Mouse (Mus musculus) cerebral cortex, adult 2 months (tissue): Measurements from ENCODE around the gene Saal1.

Source experiments
- WGBS: fragments of 180-500 bp; shearing (Covaris S2); methylation state at CpG from one replicate; pipeline ENCODE4 v1.1.7; 2018; 5-methylcytosine and 5-hydroxymethylcytosine counted together

Saal1 gene

DNA sequence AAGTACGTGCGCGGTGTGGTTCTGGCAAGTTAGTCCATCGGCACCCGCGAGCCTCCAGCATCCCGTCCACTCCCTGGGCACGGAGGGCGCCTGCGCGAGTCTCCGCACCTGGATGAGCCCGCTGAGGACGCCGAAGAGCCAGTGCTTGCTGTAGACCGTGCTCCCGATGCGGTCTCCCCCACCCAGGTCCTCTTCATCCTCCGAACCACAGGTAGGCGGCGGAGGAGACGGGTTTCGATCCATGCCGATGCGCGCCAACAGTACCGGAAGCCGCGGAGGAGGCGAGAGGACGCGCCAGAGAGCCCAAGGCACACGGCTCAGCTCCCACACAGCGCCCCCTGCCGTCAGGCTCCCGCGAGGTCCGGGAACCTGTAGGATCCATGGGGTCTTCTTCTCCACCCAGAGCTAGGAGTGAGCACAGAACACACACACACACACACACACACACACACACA lies at the start of gene Saal1:
TSS of gene Saal1 (minus strand) at position 291 of the 455 bp plus-strand sequence.
- WGBS, result under 1% methylated on average over 38 of the region's 38 CpGs

DNA sequence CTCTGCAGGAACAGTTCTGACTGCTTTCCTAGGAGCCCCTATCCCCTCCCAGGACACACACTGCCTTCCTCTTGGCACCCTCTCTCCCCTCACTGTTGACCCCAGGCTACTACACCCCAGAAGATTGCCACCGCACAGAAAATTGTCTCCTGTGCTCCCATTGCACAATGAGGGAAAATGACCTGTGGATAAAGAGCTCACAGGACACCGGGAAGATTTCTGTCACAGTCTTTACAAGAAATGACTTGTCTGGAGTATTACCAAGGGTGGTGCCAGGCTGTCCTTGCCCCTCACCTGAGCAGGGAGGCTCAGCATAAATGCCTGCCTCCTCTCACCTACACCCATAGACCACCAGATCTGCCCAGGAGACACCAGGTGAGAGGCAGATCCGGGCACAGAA lies 41.0 kb upstream of the Saal1 start, which contains the start of gene Saa2:
TSS of gene Saa2 (plus strand) at position 301 of the 400 bp plus-strand sequence.
- 75% methylated on average over 3 of the region's 3 CpGs for WGBS

DNA sequence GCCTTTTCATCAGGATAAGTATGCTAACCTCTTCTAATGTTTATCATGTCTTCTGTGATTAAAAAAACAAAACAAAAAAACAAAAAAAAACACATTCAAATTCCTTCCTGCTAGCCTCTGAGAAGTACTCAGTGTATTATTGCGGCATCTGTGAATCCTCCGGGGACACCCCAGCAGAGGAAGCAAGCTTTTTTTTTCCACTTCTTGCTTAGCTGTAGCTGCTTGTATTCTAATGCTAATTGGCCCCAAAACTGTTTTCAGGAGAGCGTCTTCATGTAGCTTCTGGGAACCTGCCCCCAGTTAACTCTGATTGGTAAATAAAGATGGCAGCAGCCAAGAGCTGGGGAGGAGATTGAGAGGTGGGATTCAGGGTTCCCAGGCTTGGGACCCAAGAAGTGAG lies 38.0 kb upstream of the Saal1 start:
- WGBS, result 54% methylated on average over 3 of the region's 3 CpGs

DNA sequence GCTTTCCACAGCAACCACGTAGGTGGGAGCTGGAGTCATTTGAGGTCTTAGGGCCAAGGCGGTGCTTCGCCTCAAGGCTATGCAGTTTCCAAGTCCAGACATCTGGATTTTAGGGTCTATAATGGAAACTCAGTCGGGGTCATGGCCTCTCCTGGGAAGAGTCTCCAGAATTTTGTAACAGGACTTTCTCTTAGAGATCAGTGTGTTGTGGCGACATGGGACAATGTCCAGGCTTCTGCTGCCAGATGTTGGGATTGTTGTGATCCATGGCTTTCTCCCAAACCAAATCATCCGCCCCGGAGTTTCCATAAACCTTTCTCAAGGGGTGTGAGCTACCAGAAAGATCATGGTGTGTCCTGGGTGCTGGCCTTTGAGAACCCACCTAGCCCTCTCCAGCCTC lies 35.9 kb upstream of the Saal1 start:
- 90% methylated on average over 7 of the region's 7 CpGs for WGBS

DNA sequence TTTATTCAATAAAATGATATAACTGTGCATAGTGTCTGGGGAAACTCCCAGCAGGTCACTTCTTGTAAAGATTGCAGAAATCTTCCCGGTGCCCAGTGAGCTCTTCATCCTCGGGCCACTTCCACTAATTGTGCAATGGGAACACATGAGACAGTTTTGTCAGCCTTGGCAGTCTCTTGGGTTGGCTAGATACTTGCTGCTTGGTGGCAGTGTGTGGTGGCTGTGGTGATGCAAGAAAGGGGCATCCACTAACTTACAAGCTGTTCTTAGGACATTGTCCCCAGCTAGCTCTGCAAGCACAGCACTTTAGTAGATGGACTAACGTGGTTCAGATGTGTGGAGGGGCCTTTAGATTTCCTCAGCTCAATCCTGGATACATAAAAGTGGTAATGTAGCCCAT lies 35.3 kb upstream of the Saal1 start:
- 76% methylated on average over 3 of the region's 3 CpGs for WGBS

DNA sequence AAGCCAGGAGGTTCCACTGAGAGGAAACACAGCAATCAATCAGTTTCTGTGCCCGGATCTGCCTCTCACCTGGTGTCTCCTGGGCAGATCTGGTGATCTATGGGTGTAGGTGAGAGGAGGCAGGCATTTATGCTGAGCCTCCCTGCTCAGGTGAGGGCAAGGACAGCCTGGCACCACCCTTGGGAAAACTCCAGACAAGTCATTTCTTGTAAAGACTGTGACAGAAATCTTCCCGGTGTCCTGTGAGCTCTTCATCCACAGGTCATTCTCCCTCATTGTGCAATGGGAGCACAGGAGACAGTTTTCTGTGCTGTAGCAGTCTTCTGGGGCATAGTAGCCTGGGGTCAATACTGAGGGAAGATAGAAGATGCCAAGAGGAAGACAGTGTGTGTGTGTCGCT lies 32.4 kb upstream of the Saal1 start, which contains the start of gene Saa1:
TSS of gene Saa1 (minus strand) at position 101 of the 400 bp plus-strand sequence.
- WGBS, result 81% methylated on average over 3 of the region's 3 CpGs

DNA sequence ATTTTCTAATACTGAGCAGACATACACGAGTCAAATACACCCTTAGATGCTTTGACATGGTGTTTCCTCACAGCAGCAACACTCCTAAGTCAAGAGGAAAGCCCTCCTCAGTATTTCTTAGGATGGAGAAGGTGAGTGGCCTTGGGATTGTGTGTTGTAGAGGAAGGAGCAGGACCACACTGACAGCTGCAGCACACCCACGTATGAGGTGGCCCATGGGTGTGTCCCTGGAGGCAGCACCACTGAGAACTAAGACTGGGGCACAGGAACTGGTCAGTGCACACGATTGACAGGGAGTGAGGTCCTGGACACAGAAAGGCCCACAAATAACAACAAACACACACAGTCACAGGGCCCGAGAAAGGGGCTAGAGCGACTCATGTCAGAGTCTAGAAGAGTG lies 29.6 kb upstream of the Saal1 start:
- WGBS, result 81% methylated on average over 5 of the region's 5 CpGs

DNA sequence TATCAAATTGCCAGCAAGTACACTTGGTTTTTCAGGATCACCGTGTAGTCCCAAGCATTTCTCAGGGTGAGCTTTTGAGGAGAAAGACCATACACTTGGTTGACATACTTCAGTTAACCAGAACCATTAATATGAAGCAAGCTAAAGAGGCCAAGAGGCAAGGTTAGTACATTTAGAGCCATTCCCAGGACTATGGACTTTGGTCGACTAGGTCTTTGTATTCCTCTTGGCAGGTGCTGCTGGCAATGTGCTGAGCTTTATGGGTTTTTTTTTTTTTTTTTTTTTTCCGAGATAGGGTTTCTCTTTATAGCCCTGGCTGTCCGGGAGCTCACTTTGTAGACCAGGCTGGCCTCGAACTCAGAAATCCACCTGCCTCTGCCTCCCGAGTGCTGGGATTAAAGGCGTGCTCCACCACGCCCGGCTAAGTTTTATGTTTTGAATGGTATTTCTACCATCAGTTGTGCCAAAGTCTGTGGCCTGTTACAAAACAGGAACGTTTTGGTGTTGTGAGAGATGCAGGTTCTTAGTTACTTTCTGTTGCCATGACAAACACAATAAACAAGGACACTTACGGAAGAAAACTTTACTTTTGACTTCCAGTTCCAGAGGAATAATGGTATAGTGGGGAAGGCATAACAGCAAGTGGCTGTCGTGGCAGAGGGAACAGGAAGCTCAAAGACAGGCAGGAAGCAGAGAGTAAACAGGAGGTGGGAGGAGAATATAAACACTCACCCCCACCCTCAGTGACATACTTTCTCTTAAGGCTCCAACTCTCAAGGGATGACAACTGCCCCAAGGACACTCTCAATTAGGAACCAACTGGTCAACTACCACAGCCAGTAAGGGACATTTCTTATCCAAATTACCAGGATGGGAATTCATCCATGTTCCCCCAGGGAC lies 28.3 kb upstream of the Saal1 start:
- WGBS, result 81% methylated on average over 12 of the region's 12 CpGs

DNA sequence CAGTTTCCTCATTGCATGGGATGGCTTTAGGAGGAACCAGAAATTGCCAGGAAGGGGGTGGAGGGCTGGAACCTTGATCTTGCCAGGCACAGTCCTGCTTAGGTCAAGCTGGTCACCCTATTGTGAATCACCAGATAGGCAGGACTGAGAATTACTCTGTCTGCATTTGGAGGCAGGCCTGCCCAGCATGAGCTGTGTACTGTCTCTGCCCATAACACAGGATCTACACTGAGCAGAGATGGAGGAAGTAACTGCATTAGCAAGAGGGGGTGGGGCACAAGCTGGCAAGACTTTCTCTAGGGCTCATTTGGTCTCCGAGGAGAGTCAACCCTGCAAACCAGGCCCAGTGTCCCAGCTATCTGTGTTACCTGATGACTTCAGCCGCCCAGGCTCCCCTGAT lies 24.5 kb upstream of the Saal1 start:
- WGBS, result 86% methylated on average over 2 of the region's 2 CpGs

DNA sequence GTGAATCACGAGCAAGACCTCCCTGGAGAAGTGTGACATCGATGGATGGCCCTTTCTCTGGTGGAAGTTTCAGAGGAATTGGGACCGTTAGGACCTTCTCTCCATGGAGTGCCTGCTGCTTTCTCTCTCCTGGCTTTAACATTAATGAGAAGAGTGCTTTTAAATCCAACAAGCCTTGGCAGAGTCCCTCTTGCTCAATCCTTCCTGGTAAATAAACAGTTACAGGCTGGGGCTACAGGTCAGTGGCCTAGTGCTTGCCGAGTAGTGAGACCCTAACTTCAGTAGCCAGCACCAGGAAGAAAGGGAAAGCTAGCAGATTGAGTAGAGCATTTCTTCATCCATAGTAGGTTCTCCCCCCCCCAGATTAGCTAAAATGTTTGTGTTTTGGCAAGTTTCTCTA lies 22.0 kb upstream of the Saal1 start, which contains the start of gene Saa4:
TSS of gene Saa4 (minus strand) at position 146 of the 400 bp plus-strand sequence.
- 93% methylated on average over 4 of the region's 4 CpGs for WGBS

DNA sequence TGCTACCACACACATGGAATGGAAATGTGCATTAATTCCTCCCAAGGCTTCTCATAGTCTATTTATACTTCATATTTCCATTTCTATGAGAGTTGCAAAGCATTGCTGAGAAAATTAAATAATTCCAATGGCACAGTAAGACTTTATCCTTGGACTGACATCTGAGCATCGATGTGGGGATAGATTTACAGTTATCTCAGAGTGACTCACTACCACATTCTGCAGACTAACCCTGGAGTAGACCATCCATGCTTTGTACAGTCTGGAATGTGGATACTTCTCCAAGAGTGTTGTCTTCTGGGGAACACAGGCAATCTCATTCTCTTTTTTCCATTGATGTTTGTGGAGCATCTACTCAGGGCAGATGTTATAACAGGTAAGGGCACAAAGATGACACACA lies 17.1 kb upstream of the Saal1 start:
- WGBS, result 43% methylated on average over 1 of the region's 1 CpGs

DNA sequence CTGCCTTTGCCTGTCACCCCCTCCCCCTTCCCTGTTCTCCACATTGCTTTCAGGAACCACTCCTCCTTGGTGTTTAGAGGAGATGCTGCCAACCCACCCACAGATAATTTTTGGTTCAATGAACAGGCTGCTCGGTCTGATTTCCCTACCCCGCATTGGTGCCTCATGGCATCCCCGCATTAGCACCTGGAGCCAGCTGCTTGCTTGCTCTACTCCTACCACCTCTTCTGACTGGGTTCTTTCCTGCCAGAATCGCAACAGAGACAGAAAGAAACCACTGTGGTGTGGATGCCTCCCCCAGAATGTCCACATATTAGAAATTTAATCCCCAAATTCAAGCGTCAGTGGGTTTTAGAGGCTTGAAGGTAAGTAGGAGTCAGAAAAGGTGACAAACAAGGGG lies 13.9 kb upstream of the Saal1 start:
- 53% methylated on average over 5 of the region's 5 CpGs for whole genome bisulfite sequencing

DNA sequence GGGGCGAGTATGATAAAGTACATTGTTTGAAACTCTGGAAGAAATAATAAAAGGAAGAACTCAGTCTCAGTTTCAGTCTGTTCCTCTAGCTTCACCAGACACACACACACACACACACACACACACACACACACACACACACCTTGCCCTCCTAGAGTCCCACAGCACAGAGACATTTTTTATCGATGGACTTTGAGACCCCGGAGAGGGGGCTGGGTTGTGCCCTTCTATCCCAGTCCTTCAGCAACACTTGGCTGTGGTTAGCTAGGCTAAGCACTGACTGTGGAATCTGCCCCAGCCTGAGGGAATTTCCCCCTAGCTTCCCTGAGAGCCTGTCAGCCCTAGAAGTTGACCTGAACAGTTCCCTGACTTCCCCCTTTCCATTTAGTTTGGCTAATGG lies 13.4 kb upstream of the Saal1 start:
- 87% methylated on average over 3 of the region's 3 CpGs for WGBS

DNA sequence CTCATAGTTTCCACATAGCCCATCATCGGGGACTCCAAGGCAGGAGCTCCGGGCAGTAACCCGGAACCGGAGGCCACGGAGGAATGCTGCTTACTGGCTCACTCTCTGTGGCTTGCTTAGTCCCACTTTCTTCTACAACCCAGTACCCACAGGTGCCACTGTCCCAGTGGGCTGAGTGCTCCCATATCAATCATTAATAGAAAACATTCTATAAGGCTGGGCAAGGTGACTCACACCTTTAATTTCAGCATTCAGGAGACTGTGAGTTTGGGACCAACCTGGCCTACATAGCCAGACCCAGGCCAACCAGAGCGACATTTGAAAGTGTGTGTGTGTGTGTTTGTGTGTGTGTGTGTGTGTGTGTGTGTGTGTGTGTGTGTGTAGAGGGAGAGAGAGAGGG lies 12.9 kb upstream of the Saal1 start:
- WGBS, result 96% methylated on average over 6 of the region's 6 CpGs

DNA sequence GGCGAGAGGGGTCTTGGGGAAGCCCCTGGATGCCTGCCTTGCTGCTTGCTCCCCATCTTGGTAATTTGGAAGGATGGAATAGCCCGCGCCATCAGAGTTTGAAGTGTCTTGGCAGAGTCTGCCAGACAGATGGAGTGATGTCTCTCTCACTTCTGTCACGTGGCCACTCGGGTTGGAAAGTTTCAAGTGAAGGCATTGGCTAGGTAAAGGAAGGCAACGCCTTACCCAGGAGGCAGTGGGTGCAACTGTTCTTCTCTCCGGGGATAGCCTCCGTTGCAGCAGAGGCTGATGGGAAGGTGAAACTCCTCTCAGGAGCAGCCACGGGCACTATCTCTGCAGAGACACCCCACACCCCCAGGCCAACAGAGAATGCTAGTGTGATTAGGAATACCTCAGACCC lies 10.0 kb upstream of the Saal1 start:
- 52% methylated on average over 9 of the region's 9 CpGs for WGBS

DNA sequence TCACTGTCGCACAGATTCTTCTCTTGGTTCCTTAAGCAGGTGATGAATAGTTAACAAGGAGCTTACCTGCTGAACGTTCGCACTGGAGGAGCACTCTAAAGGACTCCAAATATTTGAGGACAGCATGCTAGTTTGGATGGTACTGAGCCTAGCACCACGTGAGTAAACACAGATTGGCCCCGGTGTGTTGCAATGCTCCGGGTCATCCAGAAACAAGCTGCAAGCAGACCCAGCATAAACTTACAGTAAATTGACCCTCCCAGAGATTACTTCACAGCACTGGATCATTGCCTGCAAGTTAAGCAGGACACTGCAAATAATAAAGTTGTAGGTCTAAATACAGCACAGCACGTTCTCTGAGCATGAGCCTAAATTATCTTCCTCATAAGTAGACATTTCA lies 9.0 kb upstream of the Saal1 start:
- 58% methylated on average over 7 of the region's 7 CpGs for WGBS

DNA sequence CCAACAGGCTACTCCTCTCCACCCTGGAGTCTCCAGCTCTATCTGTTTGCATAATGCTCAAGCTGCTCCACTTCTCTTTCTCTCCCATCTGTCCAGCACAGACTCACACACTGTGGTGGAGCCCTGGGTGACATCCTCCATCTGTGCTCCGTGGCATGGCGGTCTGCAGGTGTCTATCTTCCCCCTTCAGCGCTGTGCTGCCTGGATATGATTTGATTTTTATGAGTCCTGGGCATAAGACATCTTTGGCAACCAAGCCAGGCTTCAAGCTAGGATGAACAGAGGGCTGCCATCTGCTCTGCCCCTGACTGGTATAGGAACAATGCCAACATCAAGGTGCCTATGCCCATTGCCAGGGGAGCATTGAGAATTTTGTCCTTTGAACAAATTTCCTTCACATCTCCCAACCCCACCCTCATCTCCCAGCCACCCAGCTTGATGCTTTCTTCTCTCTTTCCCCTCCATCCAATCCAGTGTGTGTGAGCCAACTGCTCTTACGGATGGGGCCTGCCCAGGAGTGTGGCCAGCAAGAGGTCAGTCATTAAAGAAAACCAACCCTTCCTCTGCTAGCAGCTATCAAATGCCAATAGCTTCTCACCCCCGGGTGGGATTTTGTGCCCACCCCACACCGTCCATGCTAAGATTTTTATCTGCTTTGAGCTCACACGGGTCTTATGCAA lies 8.3 kb upstream of the Saal1 start:
- 67% methylated on average over 7 of the region's 7 CpGs for WGBS

DNA sequence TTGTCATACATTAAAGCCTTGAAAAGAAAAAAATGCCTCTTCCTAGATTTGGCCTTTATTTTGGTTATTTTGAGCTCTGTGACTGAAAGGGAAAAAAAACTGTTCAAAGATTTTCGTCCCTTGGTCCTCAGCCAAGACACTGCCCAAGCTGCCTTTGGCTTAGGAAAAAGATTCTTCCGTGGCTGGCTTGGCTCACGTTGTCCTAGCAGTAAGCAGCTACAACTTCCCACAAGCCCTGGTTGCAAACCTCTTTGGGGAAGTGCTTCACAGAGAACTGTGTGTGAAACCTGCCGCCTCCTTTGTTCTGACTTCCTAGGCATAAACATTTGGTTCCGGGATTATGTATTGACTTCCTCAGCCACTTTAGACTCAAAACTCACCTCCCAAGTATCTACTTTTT lies 6.4 kb upstream of the Saal1 start:
- WGBS, result 20% methylated on average over 5 of the region's 5 CpGs

DNA sequence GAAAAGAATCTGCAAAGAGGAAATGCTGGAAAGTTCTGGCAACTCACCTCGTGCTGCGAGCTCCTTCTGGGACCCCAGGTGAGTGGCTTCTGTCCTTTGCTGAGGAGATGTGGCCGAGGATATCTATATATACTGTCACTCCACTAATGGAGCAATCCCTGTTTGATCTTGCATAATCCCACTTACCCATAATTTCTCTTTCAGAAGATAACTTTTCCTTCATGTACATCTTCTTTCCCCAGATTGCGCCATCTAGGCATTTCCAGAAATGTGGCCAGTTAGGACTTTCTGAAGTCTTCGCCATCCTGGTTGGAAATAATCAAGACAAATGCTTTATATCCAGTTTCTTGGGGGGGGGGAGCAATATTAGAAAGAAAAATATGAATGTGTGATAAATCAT lies 5.1 kb upstream of the Saal1 start, which contains the start of gene Saa3:
TSS of gene Saa3 (minus strand) at position 101 of the 400 bp plus-strand sequence.
- 92% methylated on average over 5 of the region's 5 CpGs for WGBS

DNA sequence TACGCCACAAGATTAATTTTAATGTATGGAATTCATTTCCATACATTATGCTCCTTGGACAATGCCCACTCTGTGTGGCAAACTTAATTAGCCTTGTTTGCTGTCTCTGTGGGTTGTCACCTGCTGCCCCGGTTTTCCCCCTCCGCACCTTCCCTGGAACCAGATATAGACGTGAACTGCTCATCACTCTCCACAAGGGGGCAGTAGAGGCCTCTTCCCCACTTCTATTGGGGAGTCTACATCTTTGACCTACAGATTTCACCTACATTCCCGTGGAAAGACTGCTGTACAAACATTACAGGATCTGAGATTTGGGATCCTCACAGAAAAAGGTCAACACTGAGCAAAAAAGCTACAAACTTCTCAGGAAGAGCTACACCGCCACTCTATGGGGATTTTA lies 4.0 kb upstream of the Saal1 start:
- 25% methylated on average over 6 of the region's 6 CpGs for WGBS

DNA sequence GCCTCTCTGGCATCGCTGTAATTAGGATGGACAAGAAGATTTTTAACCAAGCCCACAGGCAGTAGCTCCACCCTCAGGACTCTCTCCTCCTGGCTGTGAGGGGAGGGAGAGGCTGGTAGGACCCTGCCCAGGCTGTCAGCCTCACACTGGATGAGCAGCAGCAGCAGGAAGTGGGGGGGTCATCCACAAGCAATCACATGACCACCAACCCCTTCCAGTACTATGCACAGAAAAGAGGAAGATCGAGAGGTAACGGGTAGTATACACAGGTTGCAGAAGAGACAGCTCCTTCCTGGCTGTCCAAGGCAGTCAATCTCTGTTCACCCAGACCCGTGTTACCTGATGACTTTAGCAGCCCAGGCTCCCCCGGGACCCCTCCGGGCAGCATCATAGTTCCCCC lies 1.8 kb upstream of the Saal1 start:
- WGBS, result 69% methylated on average over 6 of the region's 6 CpGs

DNA sequence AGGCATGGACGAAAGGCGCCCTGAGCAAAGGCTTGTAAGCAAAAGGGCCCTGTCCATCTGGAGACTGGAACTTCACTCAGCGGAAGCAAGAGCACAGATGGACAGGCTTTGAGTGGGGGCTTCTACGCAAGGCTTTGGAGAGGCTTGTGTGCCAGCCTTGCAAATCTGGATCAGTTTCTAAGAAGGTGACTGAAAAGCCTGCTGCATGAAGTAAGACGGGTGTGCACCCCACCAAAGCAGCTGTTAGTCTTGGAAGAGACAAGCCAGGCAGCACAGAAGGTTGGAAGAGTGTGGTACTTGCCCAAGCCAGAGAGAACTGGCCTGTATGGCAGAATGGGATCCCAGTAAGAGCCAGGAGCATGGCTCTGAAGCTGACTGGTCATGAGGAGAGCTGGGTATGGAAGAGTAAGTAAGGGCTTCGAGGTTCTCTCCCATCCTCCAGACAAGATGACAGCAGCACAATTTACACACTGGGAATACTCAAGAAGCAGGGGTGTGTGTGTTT lies 9.9 kb downstream of the Saal1 start:
- 73% methylated on average over 6 of the region's 6 CpGs for WGBS

DNA sequence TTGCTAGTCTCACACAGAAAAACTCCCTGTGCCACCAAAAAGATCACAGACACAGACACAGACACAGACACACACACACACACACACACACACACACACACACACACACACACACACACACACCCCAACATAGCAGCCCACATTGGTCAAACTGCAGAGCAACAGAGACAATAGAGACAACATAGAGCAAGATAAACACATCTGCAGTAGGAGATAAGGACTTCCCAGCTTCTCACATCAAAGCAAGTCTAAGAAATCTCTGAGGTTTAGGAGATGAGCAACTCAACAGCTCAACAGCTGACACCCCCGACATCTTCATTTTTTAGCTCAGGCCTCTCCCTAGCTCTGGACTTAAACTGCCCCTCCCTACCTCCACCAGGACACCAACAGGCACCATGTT lies 13.7 kb downstream of the Saal1 start:
- WGBS, result 87% methylated on average over 1 of the region's 1 CpGs
